Mouse (Mus musculus) E14TG2a.4 (cell line): ENCODE results near the gene Arhgef40.
A peak's percentile ranks its signal among the peaks of the same experiment; 100 is the strongest.

Experiments used
- H3K27me3 ChIP-seq: 2 replicates; pipeline ENCODE4 v1.6.1; 2014; ENCODE audit warnings: low read length, control low read depth; ENCODE audit not compliant: insufficient read depth
- H3K36me3 ChIP-seq: 2 replicates; pipeline ENCODE4 v1.6.1; 2014; ENCODE audit warnings: low read length, control low read depth; ENCODE audit not compliant: insufficient read depth
- H3K4me1 ChIP-seq: replicated peaks from 2 replicates; pipeline ENCODE4 v1.6.1; 2014; ENCODE audit warnings: low read depth, low read length, control low read depth
- H3K4me3 ChIP-seq: replicated peaks from 2 replicates; pipeline ENCODE4 v1.5.1; 2014; ENCODE audit warnings: mild to moderate bottlenecking, low read length
- H3K9me3 ChIP-seq: 2 replicates; pipeline ENCODE4 v1.6.1; 2014; ENCODE audit warnings: low read length, control low read depth
- CTCF ChIP-seq: conservative IDR thresholded peaks from 2 replicates; pipeline ENCODE4 v1.5.1; 2014; ENCODE audit warnings: low read length
- NANOG ChIP-seq: IDR thresholded peaks from 2 replicates; pipeline ENCODE4 v1.6.1; 2014; ENCODE audit warnings: borderline replicate concordance, low read length, mixed read lengths
- POU5F1 ChIP-seq: IDR thresholded peaks from 2 replicates; pipeline ENCODE4 v1.6.1; 2014; ENCODE audit warnings: low read length, borderline replicate concordance

Arhgef40 gene

DNA sequence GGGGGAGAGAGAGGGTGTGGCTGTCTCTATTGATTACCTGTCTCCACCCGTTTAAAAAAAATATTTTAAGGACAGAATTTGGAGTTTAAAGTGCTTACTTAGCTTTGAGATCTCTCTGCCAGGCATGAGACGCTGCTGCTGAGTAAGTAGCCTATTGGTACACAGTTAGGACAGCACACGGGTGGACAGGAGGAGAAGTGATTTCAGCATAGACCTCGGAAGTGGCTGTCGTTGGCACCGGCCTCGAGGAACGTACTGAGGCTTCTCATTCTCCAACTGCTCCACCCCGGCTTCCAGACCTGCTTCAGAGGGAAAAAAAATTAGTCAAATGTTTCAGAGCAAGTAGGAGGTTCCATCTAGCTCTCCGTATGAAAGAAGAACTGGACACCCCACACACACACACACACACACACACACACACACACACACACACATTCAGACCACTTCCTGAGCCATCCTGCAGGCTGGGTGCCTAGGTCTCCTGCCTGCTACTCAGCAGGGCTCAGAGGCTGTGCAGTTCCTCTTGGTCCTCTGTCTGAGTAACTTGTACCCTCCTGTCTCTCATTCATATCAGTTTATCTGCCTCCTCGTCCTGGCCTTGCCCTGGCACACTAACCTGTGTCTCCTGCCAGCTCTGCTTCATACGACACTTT, 10.8 kb downstream of the Arhgef40 start:
- H3K27me3 ChIP-seq = peaks cover 35% of the 10 kb centered on the region
- TF ChIP-seq CTCF (no peak), NANOG (no peak), POU5F1 (no peak)
- peaks cover 41% of the 10 kb centered on the region for H3K4me1 ChIP-seq
- H3K9me3 ChIP-seq = no peaks in the 10 kb centered on the region
- H3K36me3 ChIP-seq = no peaks in the 10 kb centered on the region
- H3K4me3 ChIP-seq = 0 out of 2 replicates have a peak overlapping the region, but pooled peaks have one; percentile 32

DNA sequence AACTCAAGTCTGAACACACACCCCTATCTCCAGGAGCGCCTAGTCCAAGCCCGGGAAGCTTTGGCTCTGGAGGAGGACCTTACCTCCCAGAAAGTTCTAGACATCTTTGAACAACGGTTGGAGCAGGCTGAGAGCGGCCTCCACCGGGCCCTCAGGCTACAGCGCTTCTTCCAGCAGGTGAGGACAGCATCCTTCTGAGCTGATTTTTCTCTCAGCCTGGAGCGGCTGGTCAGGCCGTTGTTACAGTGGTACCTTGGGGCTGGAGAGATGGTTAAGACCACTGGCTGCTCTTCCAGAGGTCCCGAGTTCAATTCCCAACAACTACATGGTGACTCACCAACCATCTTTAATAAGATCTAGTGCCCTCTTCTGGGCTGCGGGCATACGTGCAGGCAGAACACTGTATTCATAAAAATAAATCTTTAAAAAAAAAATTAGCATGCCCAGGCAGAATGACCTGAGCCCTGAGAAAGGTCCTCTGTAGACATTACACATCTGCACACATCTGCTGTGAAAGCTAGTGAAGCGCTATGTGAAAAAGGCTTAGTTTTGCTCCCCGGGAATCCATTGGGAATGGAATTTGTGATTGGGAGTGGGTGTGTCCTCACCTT, 11.8 kb downstream of the Arhgef40 start:
- Histone ChIP-seq H3K4me1 (peaks cover 41% of the 10 kb centered on the region), H3K36me3 (no peaks in the 10 kb centered on the region), H3K4me3 (peak overlapping the region; percentile 70), H3K9me3 (no peaks in the 10 kb centered on the region), H3K27me3 (peaks cover 29% of the 10 kb centered on the region)
- TF ChIP-seq NANOG (no peak), CTCF (peak; percentile 46)

DNA sequence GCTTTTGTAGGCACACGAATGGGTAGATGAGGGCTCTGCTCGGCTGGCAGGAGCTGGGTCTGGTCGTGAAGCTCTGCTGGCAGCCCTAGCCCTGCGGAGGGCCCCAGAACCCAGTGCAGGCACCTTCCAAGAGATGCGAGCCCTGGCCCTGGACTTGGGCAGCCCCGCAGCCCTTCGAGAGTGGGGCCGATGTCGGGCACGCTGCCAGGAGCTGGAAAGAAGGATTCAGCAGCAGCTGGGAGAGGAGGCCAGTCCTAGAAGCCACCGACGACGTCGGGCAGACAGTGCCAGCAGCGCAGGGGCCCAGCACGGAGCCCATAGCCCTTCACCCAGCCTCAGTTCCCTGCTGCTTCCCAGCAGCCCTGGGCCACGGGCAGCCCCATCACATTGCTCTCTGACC, 12.3 kb downstream of the Arhgef40 start:
- peaks cover under 1% of the 10 kb centered on the region for H3K36me3 ChIP-seq
- H3K27me3 ChIP-seq = peaks cover 29% of the 10 kb centered on the region
- TF ChIP-seq POU5F1 (no peak), CTCF (no peak), NANOG (no peak)
- no peaks in the 10 kb centered on the region for H3K9me3 ChIP-seq
- peak overlapping the region; percentile 70 for H3K4me3 ChIP-seq
- H3K4me1 ChIP-seq = peaks cover 41% of the 10 kb centered on the region

DNA sequence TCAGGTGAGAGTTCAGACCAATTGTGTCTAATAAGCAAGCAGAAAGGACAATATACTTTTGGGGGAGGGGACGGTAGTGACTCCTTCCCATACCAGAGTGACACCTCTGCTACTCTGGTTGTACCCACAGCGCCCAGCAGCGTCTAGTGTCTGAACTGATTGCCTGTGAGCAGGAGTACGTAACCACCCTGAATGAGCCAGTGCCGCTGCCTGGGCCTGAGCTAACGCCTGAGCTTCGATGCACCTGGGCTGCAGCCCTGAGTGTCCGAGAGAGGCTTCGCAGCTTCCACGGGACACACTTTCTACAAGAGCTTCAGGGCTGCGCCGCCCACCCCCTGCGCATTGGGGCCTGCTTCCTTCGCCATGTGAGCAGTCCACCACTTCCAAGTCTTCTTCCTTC, 13.0 kb downstream of the Arhgef40 start:
- no peaks in the 10 kb centered on the region for H3K9me3 ChIP-seq
- TF ChIP-seq POU5F1 = no peak
- TF ChIP-seq NANOG = no peak
- peak overlapping the region; percentile 70 for H3K4me3 ChIP-seq
- H3K36me3 ChIP-seq = peaks cover 7% of the 10 kb centered on the region
- peaks cover 29% of the 10 kb centered on the region for H3K27me3 ChIP-seq
- peaks cover 41% of the 10 kb centered on the region for H3K4me1 ChIP-seq

DNA sequence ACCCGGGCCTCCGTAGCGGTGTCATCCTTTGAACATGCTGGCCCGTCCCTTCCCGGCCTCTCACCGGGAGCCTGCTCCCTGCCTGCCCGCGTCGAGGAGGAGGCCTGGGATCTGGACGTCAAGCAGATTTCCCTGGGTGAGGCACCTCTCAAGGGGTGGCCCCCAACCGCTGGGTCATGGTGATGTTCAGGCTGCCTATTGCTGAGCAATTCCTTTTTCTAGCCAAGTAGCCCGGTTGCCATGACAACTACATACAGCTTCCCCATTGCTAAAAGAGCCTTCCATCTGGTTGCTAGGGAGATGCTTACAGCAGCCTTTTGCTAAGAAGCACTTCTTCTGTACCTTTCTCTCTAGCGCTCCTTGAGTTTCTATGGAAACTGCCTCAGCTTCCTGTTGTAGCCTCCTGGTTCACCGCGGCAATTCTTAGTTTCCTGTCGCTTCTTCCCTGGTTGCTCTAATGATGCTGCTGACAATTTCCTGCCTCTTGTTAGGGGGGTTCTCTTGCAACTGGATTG, 19.5 kb downstream of the Arhgef40 start:
- H3K4me1 ChIP-seq = peaks cover 52% of the 10 kb centered on the region
- TF ChIP-seq NANOG = no peak
- no peak for TF ChIP-seq POU5F1
- TF ChIP-seq CTCF = no peak
- H3K36me3 ChIP-seq = peaks cover 68% of the 10 kb centered on the region
- no peak overlapping the region; the same call in 1 of the 2 replicates for H3K4me3 ChIP-seq
- H3K27me3 ChIP-seq = no peaks in the 10 kb centered on the region
- H3K9me3 ChIP-seq = no peaks in the 10 kb centered on the region

DNA sequence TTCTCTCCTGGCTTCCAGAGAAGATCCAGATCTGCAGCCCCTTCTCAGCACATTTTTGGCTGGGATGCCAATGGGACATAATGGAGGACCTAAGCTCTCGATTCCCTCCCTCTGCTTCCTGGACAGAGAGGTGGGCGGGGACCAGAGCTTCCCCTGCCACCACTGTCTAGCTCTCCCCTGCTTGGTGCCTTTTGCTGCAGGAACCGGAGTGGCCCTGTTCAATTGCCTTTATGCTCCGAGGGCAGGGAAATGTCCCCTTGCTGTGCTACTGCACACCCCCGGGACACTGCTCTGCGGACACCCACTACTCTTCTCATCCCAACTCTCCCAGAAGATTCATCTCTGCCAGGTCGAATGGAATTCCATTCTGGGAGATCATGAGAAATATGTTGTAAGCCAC, 20.6 kb downstream of the Arhgef40 start:
- TF ChIP-seq POU5F1 = no peak
- no peak for TF ChIP-seq NANOG
- TF ChIP-seq CTCF = no peak
- H3K4me1 ChIP-seq = peaks cover 63% of the 10 kb centered on the region
- no peaks in the 10 kb centered on the region for H3K9me3 ChIP-seq
- no peak overlapping the region for H3K4me3 ChIP-seq
- H3K36me3 ChIP-seq = peaks cover 76% of the 10 kb centered on the region
- H3K27me3 ChIP-seq = no peaks in the 10 kb centered on the region

DNA sequence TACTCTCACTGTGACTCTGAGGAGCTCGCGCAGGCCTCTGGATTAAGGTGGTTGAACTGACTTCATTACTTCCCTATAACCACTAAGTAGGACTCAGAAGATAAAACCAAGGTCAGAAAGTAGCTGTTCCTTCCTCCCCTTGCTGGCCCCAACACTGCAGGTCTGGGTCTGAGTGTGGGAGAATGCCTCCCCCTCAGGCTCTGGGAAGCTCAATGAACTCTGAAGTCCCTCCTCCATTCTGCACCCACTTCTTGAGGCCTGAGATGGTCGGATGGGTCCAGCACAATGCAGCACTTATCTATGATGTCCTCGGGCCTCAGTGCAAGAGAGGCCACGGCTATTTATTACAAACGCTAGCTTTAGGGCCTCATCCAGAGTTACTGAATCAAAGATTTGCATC, 21.1 kb downstream of the Arhgef40 start:
- Histone ChIP-seq H3K36me3 (peaks cover 76% of the 10 kb centered on the region), H3K9me3 (no peaks in the 10 kb centered on the region), H3K4me3 (no peak overlapping the region), H3K4me1 (peaks cover 64% of the 10 kb centered on the region), H3K27me3 (no peaks in the 10 kb centered on the region)
- no peak for TF ChIP-seq POU5F1
- no peak for TF ChIP-seq CTCF
- TF ChIP-seq NANOG = no peak

DNA sequence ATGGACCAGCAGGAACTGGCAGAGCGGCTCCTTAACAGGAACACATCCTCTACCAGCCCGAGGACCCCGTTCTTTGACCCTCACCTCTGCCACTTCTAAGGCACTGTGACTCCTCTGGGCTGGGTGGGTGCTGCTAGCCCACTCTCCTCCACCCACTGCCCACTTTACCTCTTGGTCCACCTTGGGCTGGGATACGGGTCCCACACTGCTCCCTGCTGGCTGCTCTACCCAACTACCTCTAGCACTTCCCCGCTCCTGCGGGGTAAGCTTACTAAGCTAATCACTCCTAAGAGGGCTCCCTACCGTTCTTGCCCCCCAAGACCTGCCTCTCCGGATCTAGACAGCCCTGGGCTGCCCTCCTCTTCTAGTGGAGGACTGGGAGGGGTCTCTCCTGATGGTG, 21.7 kb downstream of the Arhgef40 start:
- peaks cover 76% of the 10 kb centered on the region for H3K36me3 ChIP-seq
- TF ChIP-seq POU5F1 (no peak), CTCF (peak; percentile 46), NANOG (no peak)
- H3K27me3 ChIP-seq = no peaks in the 10 kb centered on the region
- peak overlapping the region; percentile 66 for H3K4me3 ChIP-seq
- H3K4me1 ChIP-seq = peaks cover 69% of the 10 kb centered on the region
- H3K9me3 ChIP-seq = no peaks in the 10 kb centered on the region

DNA sequence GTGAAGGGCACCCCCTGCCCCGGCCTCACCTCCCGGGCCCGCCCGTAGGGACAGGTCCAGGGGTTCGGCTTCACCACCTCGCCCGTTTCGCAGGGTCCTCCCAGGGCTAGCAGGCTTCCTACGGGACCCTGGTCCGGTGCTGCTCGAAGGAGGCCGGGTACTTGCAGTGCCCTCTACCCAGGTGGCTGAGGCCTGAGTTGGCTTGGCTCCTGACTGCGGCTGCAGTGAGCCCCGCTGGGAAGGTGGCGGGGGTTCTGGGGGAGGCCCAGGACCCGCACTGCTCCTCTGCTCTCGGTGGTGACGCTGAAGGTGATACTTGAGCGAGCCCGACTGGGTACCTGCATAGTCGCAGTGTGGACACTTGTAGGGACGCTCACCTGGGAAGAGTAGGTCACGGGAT, 22.3 kb downstream of the Arhgef40 start:
- H3K4me1 ChIP-seq = peaks cover 74% of the 10 kb centered on the region
- peak overlapping the region; percentile 66 for H3K4me3 ChIP-seq
- H3K9me3 ChIP-seq = no peaks in the 10 kb centered on the region
- TF ChIP-seq POU5F1 = no peak
- no peak for TF ChIP-seq CTCF
- TF ChIP-seq NANOG = no peak
- H3K27me3 ChIP-seq = no peaks in the 10 kb centered on the region
- H3K36me3 ChIP-seq = peaks cover 76% of the 10 kb centered on the region
